In the genomic region with DNA sequence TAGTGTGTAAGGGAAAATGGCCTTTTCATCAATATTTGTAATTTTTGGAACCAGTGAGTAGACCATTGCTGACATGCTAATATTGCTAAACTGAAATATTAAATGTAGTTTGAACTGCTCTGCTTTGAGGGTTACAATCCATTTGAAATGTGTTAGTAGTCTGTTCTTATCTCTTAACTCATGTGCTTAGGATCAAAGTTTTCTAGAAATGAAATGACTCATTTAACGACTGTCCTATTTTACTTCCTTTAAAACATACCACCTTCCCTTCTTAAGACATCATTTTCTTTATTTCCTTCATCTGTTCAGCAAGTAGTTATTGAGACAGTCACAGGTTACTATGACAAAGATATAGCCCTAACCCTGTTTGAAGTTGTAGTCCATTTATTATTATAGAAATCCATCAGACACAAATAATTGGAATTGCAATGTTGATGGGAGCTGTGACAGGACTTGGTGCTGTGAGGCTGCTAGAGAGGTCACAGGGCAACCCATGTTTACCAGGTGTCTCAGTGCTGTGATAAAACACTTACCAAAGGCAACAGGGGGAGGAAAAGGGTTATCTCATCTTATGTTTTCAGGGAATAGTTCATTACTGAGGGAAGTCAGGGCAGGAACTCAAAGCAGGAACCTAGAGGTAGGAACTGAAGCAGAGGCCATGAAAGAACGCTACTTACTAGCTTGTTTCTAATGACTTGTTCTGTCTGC, we compare ENCODE assay signal across 23 mouse cellular contexts. TPM values are rescaled to one million over a fixed set of nuclear protein-coding genes. Genes with fewer than 3 reads are reported as not detected.
DNase-seq lines count a peak whose midpoint lies in the region; ATAC-seq and TF ChIP-seq lines count a peak whose summit lies in the region.
"Had no signal": no experiment of that assay in that cellular context is flagged by ENCODE, and none has a peak within 500 bp of the region (broad histone marks: within the 10 kb centered on the region; RNA-seq: fewer than 3 reads in every experiment).

No protein-coding gene starts in this region.

- TF ChIP-seq EP300 in MEL (IDR thresholded peaks at IDR 0.05; ENCODE audit: low read depth in 1 of 2, low read length in 2 of 2): peak; percentile 56 to 59; a peak in 2 of 4 replicates

- peak overlapping the region; percentile 53; the same call in 1 of the 2 replicates for H3K27ac ChIP-seq in MEL (ENCODE audit: control insufficient read depth, low read depth, low read length)
- peak overlapping the region; percentile 29 for H3K27ac ChIP-seq in intestine, embryonic 16.5 days (ENCODE audit: low read length)
- H3K27ac ChIP-seq in small intestine, adult 2 months (ENCODE audit: insufficient read depth, low read depth, low read length): peak overlapping the region; percentile 95
- H3K27ac ChIP-seq: embryonic facial prominence, embryonic 10.5 days; embryonic facial prominence, embryonic 12.5 days; forebrain, embryonic 13.5 days; forebrain, embryonic 15.5 days had no signal

- TF ChIP-seq CTCF in MEL (IDR thresholded peaks at IDR 0.05 in 2 of 3, conservative IDR thresholded peaks at IDR 0.05 in 1 of 3; ENCODE audit: control insufficient read depth in 1 of 3, insufficient read depth in 1 of 3, low read depth in 2 of 3, low read length in 3 of 3, poor library complexity in 1 of 3, severe bottlenecking in 1 of 3): no peak
- TF ChIP-seq CTCF in small intestine, adult 2 months (IDR thresholded peaks at IDR 0.05; ENCODE audit: extremely low read depth, insufficient read length, insufficient replicate concordance, low read depth, low read length): no peak

- peaks cover 5 to 7% of the 10 kb centered on the region in 2 experiments for H3K36me3 ChIP-seq in MEL (ENCODE audit: control insufficient read depth in 1 of 2, insufficient read depth in 2 of 2, low read length in 2 of 2)
- H3K36me3 ChIP-seq in intestine, embryonic 16.5 days (ENCODE audit: control insufficient read depth, insufficient read depth, low read length): 0 out of 2 replicates have a peak, but pooled peaks cover 2% of the 10 kb centered on the region
- H3K36me3 ChIP-seq in small intestine, adult 2 months (ENCODE audit: control insufficient read depth, insufficient read depth, low read length): peaks cover 30% of the 10 kb centered on the region

- DNase-seq in MEL (ENCODE audit: low read depth, low spot score): peak; percentile 24
- no peak for DNase-seq in testis, postnatal 14 days (ENCODE audit: low spot score)
- no peak for DNase-seq in cerebellum, postnatal 25 days
- no peak for DNase-seq in lung, postnatal 14 days
- DNase-seq: adrenal gland, adult 2 months; adrenal gland, postnatal 10 days; adrenal gland, postnatal 25 days; B cell, adult 2 months; cerebellum, adult 11 months; cerebellum, adult 18-20 months; cerebellum, adult 8-10 months; cerebellum, adult 9-11 months; cerebellum, postnatal 14 days; forebrain, postnatal 0 days had no signal

- no peak for TF ChIP-seq POLR2A in MEL (IDR thresholded peaks at IDR 0.05; ENCODE audit: control insufficient read depth in 1 of 2, insufficient read depth in 1 of 2, low read depth in 1 of 2, low read length in 2 of 2, poor library complexity in 1 of 2)
- TF ChIP-seq POLR2A in small intestine, adult 2 months (IDR thresholded peaks at IDR 0.05; ENCODE audit: low read depth, low read length): no peak

- no peaks in the 10 kb centered on the region for H3K79me2 ChIP-seq in MEL (ENCODE audit: control insufficient read depth, insufficient read depth, low read length, poor library complexity)

- peak; percentile 82 for ATAC-seq in intestine, embryonic 16.5 days
- ATAC-seq: CD4-positive, CD25-positive, alpha-beta regulatory T cell, adult 4 months; forebrain, embryonic 13.5 days; forebrain, embryonic 15.5 days; forebrain, postnatal 0 days had no signal

- 82% methylated on average over 2 of the region's 2 CpGs for WGBS in intestine, embryonic 16.5 days
- WGBS in small intestine, adult 2 months: 57% methylated on average over 2 of the region's 2 CpGs

- no peaks in the 10 kb centered on the region for H3K27me3 ChIP-seq in MEL (ENCODE audit: control insufficient read depth in 1 of 2, insufficient read depth in 2 of 2, low read length in 2 of 2)
- no peaks in the 10 kb centered on the region for H3K27me3 ChIP-seq in intestine, embryonic 16.5 days (replicated peaks; ENCODE audit: control insufficient read depth, insufficient read depth, low read length)
- no peaks in the 10 kb centered on the region for H3K27me3 ChIP-seq in small intestine, adult 2 months (ENCODE audit: control insufficient read depth, insufficient read depth, low read length)
- H3K27me3 ChIP-seq: CH12.LX; embryonic facial prominence, embryonic 12.5 days; forebrain, embryonic 13.5 days; forebrain, embryonic 15.5 days had no signal

- no peaks in the 10 kb centered on the region for H3K4me1 ChIP-seq in MEL (ENCODE audit: control insufficient read depth in 1 of 2, insufficient read depth in 2 of 2, low read length in 2 of 2)
- no peaks in the 10 kb centered on the region for H3K4me1 ChIP-seq in intestine, embryonic 16.5 days (ENCODE audit: control insufficient read depth, insufficient read depth, low read length)
- H3K4me1 ChIP-seq in small intestine, adult 2 months (ENCODE audit: control insufficient read depth, insufficient read depth, insufficient read length, low read length): peaks cover 4% of the 10 kb centered on the region; the same call in 1 of the 2 replicates
- H3K4me1 ChIP-seq: embryonic facial prominence, embryonic 10.5 days; embryonic facial prominence, embryonic 12.5 days; forebrain, embryonic 13.5 days; forebrain, embryonic 15.5 days had no signal

- no peak overlapping the region for H3K4me2 ChIP-seq in intestine, embryonic 16.5 days (ENCODE audit: low read depth, low read length)
- H3K4me2 ChIP-seq: embryonic facial prominence, embryonic 12.5 days; forebrain, embryonic 13.5 days; forebrain, embryonic 15.5 days had no signal

- no peak overlapping the region for H3K4me3 ChIP-seq in MEL (ENCODE audit: control insufficient read depth in 1 of 2, insufficient read depth in 1 of 2, low read depth in 2 of 2, low read length in 2 of 2)
- H3K4me3 ChIP-seq in intestine, embryonic 16.5 days (ENCODE audit: low read length): no peak overlapping the region
- H3K4me3 ChIP-seq in small intestine, adult 2 months (ENCODE audit: low read depth, low read length): no peak overlapping the region
- H3K4me3 ChIP-seq: embryonic facial prominence, embryonic 10.5 days; embryonic facial prominence, embryonic 12.5 days; forebrain, embryonic 13.5 days; forebrain, embryonic 15.5 days had no signal

- no peak for TF ChIP-seq RAD21 in MEL (IDR thresholded peaks at IDR 0.05; ENCODE audit: low read depth, low read length)

- H3K9ac ChIP-seq in MEL (ENCODE audit: control insufficient read depth, low read depth, low read length, poor library complexity, severe bottlenecking): no peak overlapping the region
- no peak overlapping the region for H3K9ac ChIP-seq in intestine, embryonic 16.5 days (ENCODE audit: low read depth, low read length)
- H3K9ac ChIP-seq: embryonic facial prominence, embryonic 12.5 days; forebrain, embryonic 13.5 days; forebrain, embryonic 15.5 days; forebrain, postnatal 0 days had no signal

- H3K9me3 ChIP-seq in MEL (replicated peaks; ENCODE audit: insufficient read depth, low read length): no peaks in the 10 kb centered on the region
- no peaks in the 10 kb centered on the region for H3K9me3 ChIP-seq in intestine, embryonic 16.5 days (ENCODE audit: control insufficient read depth, low read length)
- H3K9me3 ChIP-seq: embryonic facial prominence, embryonic 10.5 days; embryonic facial prominence, embryonic 12.5 days; forebrain, embryonic 13.5 days; forebrain, embryonic 15.5 days; G1E had no signal

TF ChIP-seq in MEL, 35 proteins besides CTCF, POLR2A, EP300 and RAD21:
- TF ChIP-seq GATA1 (IDR thresholded peaks at IDR 0.05; ENCODE audit: low read depth, low read length) (0 out of 2 replicates have a peak, but pooled peaks have one; percentile 29), MAX (IDR thresholded peaks at IDR 0.05; ENCODE audit: low read length) (no peak), MYC (IDR thresholded peaks at IDR 0.05; ENCODE audit: low read depth, low read length) (no peak), POLR2AphosphoS2 (IDR thresholded peaks at IDR 0.05; ENCODE audit: low read length) (no peak)

RNA-seq across cellular contexts. Expression of a gene that starts 26.6 kb away (rescaled TPM):
- total RNA-seq in MEL (2012; rRNA removed): 7.2 and 8.4 TPM in 2 replicates
- 1 to 10 TPM in 1 of 2 experiments, not detected in 1; 7.8 TPM for polyA plus RNA-seq in MEL (2012; ENCODE audit: insufficient read depth in 1 of 2, insufficient read length in 2 of 2, low read depth in 1 of 2, low replicate concordance in 2 of 2, missing spikeins in 1 of 2)
- 12.8 and 13.8 TPM in 2 replicates for polyA plus RNA-seq in intestine, embryonic 16.5 days (2015; fragmentation: Nextera tagmentation; extraction: Ambion mirVana)
- polyA plus RNA-seq in small intestine, adult 2 months (2012; rRNA removed): 2.2 and 4.7 TPM in 2 replicates

Comparison
In these comparisons a context has a peak if more than half of its experiments do, and no peak if none do; other contexts are left out.
1. H3K27ac ChIP-seq: peak in every context shown above with its lines; median percentile 95 in small intestine, adult 2 months; 53 in MEL; 29 in intestine, embryonic 16.5 days.